Mouse (Mus musculus): Measurements from ENCODE around the gene Gm10354. TPM values are rescaled to one million over a fixed set of nuclear protein-coding genes. Genes with fewer than 3 reads are reported as not detected.

Gene Gm10354
- not detected in 2 replicates for polyA plus RNA-seq (2012; rRNA removed)

GRCm38 (mm10) chr5:14978835-14979234 lies at the start of gene Gm10354:
Gene Gm10354 (minus strand): TSS chr5:14978935.

GRCm38 (mm10) chr5:14938329-14938728 lies 40.4 kb downstream of the Gm10354 start, which contains the start of gene Speer4e:
Gene Speer4e (minus strand): TSS chr5:14938429.

Other genes starting within 250 kb of the Gm10354 start
- not detected in 2 replicates for gene Gm9758, start 64.0 kb downstream of the Gm10354 start, polyA plus RNA-seq (2012; rRNA removed)
- not detected in 2 replicates for gene Speer4e, start 40.5 kb downstream of the Gm10354 start, polyA plus RNA-seq (2012; rRNA removed)
- gene Gm17019, start 54.1 kb upstream of the Gm10354 start, polyA plus RNA-seq (2012; rRNA removed), result not detected in 2 replicates